Mouse (Mus musculus) thymus, postnatal 4 days (tissue): Measurements from ENCODE around the gene S100g.

Experiments
- DNase-seq: peaks from one replicate; pipeline ENCODE4 v3.0.0; 2021

Gene S100g

GRCm38 (mm10) chrX:162964383-162964782 is at the start of gene S100g:
Gene S100g (minus strand): TSS chrX:162964599.
- DNase-seq = no peak

DNA sequence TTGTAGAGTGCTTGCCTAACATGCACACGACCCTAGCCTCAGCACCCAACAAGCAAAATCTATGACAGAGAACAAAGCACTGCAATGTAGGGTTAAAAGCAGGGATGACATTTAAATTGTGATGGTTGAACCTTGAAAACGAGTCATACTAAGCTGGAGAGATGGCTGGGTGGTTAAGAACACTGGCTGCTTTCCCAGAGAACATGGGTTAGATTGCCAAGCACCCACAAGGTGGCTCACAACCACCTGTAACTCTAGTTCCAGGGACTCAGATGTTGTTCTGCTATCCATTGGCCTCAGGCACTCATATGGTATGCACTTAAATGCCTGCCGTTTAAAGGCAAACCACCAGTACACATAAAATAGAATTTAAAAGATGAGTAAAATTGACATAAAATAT is 27.7 kb upstream of the S100g start:
- DNase-seq = no peak

- no peak for DNase-seq
Observed at GRCm38 (mm10) chrX:162991396-162991795, 27.0 kb upstream of the S100g start.

GRCm38 (mm10) chrX:162986876-162987495 is 22.6 kb upstream of the S100g start:
- no peak for DNase-seq

DNA sequence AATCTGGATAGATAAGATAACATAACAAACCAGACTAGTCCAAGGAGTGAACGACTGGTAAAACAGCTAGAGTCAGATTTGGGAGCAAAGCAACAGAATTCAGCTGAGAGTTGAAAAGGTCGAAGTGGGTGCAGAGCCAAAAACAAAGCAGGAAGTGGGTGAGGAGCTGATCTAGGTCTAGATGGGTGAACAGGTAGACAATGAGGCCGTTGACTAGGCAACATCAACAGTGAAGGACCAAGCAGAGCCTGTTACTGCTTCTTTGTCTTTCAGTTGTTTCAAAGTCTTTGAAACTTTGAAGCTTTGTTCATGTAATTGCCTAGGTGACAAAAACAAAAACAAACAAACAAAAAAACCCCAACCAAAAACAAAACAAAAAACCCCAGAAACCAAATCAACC is 11.8 kb upstream of the S100g start:
- no peak for DNase-seq

DNA sequence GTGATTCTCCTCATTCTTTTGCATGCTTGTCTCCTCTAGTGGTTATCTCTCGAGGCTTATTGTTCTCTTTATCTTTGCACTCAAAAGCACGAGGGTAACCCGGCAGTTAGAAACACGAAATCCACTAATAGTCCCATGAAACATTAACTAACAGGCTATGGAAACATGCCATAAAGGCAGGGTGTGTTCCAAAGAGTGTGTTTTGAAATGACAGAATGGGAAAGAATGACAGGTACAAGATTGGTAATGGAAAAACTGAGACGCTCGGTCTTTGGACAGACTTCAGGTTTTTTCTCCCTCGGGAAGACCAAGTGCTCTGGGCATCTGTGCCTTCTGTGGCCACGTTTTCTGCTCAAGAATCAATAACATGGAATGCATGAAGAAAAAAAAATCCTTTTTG is 3.1 kb upstream of the S100g start:
- DNase-seq = no peak

DNA sequence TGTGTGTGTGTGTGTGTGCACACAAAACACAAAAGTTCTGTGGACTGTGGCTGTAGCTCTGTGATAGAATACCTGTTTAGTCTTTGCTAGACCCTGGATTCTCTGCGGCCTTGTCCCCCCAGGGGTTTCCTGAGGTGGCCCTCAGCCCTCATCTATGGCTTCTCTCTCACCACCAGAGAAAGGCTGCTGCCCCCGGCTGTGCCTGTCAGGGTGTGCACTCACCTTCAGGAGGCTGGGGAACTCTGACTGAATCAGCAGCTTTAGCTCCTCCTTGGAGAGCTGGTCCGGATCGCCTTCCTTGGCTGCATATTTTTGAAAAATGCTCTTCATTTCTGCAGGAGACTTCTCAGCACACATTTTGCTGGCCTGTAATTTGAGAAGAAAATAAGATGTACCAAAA is 559 bp downstream of the S100g start:
- DNase-seq = no peak

DNA sequence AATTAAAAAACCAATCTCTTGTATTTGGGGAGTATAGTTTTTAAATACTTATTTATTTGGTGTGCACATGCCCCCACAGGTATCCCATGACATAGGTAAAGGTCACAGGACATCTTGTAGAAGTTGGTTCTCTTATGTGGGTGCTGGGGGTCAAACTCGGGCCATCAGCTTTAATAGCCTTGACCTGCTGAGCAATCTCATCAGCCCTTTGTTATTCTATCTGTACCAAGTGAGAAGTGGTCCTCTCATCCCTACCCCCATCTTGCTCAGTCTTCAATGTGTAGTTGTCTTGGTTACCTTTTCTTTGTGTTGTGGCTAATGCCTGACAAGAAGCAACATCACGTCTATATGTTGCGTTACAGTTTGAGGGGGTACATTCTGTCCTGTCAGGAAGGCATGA is 6.5 kb downstream of the S100g start:
- no peak for DNase-seq

DNA sequence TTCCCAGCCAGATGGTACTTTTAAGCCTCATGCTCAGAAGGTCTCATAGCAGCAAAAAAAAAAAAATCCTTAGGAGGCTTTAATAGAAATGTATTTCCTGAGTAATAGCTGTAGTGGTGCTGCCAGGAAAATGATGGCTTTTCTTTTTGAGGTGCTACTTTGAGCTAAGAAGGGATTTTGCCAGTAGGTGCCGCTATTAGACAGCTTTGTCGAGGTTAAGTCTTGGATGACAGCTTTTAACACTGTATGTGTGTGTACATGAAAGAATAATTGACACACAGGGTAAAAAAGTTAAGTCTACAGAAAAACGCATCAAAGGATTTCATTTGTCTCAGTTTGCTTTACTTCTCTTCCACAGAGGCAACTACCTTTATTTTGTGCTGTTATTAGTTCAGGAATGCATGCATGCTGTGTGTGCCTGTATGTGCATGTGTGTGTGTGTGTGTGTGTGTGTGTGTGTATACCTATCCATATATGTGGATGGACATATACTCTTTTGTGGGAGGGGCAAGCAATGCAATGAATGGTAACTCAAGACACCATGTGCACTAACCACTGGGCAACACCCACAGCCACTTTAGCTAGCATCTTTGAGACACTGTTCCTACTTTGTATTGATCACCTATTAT is 14.5 kb downstream of the S100g start:
- DNase-seq = peak; percentile 46

GRCm38 (mm10) chrX:162942027-162942426 is 22.4 kb downstream of the S100g start:
- DNase-seq = no peak

- DNase-seq = no peak
Observed at GRCm38 (mm10) chrX:162931467-162931866, 32.9 kb downstream of the S100g start.

- DNase-seq = no peak
Observed at GRCm38 (mm10) chrX:162921487-162922125, 42.8 kb downstream of the S100g start.

- peak; percentile 72 for DNase-seq
Observed at GRCm38 (mm10) chrX:162915697-162916096, 48.7 kb downstream of the S100g start.

GRCm38 (mm10) chrX:162913651-162914050 is 50.7 kb downstream of the S100g start:
- no peak for DNase-seq
